ENCODE assay signal across 8 mouse cellular contexts in the genomic region with DNA sequence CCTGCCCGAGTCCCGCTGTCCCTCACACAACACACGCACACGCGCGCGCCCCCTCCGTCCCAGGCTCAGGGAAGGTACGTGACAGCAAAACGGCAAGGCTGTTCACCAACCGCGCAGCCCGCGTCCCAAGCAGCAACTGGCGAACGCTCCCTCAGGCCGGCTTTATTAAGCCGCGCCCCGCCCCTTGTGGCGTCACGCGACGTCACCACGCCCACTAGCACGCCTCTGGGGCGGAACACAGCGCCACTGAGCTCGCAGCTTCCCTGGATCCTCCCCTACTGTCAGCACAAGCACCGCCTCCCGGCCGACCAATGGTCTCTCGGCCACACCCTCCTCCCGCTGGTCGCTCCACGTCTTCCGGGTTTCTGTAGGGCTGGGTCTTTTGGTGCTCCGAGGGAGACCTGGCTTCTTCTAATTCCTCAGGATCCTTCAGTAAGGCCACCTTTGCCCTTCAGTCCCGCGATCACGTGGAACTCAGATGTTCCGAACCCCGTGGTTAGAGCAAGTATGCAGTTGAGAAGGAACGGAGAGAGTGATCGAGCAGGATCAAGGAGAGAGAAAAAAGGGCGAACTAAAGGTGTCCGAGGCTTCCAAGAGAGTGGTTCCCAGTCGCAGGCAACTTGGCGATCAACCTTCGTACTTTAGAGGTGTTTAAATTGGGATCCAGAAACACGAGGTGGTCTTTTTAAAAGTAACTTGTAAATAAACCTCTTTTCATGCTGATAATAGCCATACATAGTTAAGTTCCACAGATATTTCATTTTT. TPM values are rescaled to one million over a fixed set of nuclear protein-coding genes. Genes with fewer than 3 reads are reported as not detected.
DNase-seq lines count a peak whose midpoint lies in the region; ATAC-seq lines count a peak whose summit lies in the region.

TSS of gene Nabp1 (minus strand) at position 164 of the 765 bp plus-strand sequence.

- peak; percentile 100 for ATAC-seq in hindbrain, embryonic 12.5 days (ENCODE audit: low FRiP score)

- peak within 1 kb of the TSS; percentile 70 for H3K9ac ChIP-seq in hindbrain, embryonic 12.5 days

- no peaks in the 10 kb centered on the region for H3K9me3 ChIP-seq in hindbrain, embryonic 12.5 days (replicated peaks)

- WGBS in hindbrain, embryonic 12.5 days = under 1% methylated on average over 51 of the region's 51 CpGs

- no peaks in the 10 kb centered on the region for H3K27me3 ChIP-seq in hindbrain, embryonic 12.5 days

- no peaks in the 10 kb centered on the region for H3K36me3 ChIP-seq in hindbrain, embryonic 12.5 days

- peak within 1 kb of the TSS; percentile 75 for H3K27ac ChIP-seq in hindbrain, embryonic 12.5 days

- peak within 1 kb of the TSS; percentile 58 for H3K4me3 ChIP-seq in hindbrain, embryonic 12.5 days

- H3K4me1 ChIP-seq in hindbrain, embryonic 12.5 days = 0 out of 2 replicates have a peak, but pooled peaks cover 4% of the 10 kb centered on the region

- H3K4me2 ChIP-seq in hindbrain, embryonic 12.5 days (replicated peaks) = peak within 1 kb of the TSS; percentile 96

- DNase-seq in NIH3T3 (ENCODE audit: low read depth) = peak; percentile 100
- DNase-seq in cerebellum, postnatal 10 days = peak; percentile 99
- peak; percentile 96 to 99 for DNase-seq in frontal cortex, postnatal 10 days (ENCODE audit: low spot score in 2 of 2)
- DNase-seq in layer of hippocampus, postnatal 14 days (ENCODE audit: low spot score in 2 of 2) = peak; percentile 98 to 99
- peak; percentile 98 for DNase-seq in lung, postnatal 14 days
- DNase-seq in retina, adult 2 months (ENCODE audit: low read depth, low spot score) = peak; percentile 95
- peak; percentile 99 for DNase-seq in thymus, postnatal 36 days

RNA-seq across cellular contexts. Expression of gene Nabp1, which starts in this region (rescaled TPM):
- 7.6 and 8.4 TPM in 2 replicates for polyA plus RNA-seq in hindbrain, embryonic 12.5 days (2016; fragmentation: Nextera tagmentation; extraction: Ambion mirVana)
- 10 to 100 TPM; 17.4 to 24.5 TPM for total RNA-seq in layer of hippocampus, postnatal 14 days (2021)

Comparison
In these comparisons a context has a peak if more than half of its experiments do, and no peak if none do; other contexts are left out.
1. Peak in every context shown above with its lines: DNase-seq, ATAC-seq, H3K4me3 ChIP-seq and H3K27ac ChIP-seq.